Mouse (Mus musculus) C2C12 (cell line): ENCODE data around the gene Cacna1a. TPM values are rescaled to one million over a fixed set of nuclear protein-coding genes. Genes with fewer than 3 reads are reported as not detected.

Source experiments
- H3K27me3 ChIP-seq: one replicate; pipeline ENCODE4 v1.6.1; 2011; ENCODE audit not compliant: control insufficient read depth, insufficient read depth, insufficient read length
- H3K36me3 ChIP-seq: one replicate; pipeline ENCODE4 v1.6.1; 2011; ENCODE audit not compliant: control insufficient read depth, insufficient read depth
- H3K4me3 ChIP-seq: one replicate; pipeline ENCODE4 v1.5.1; 2011; ENCODE audit warnings: mild to moderate bottlenecking, control low read depth; ENCODE audit not compliant: poor library complexity, insufficient read depth, severe bottlenecking
- H3K79me2 ChIP-seq: one replicate; pipeline ENCODE4 v1.6.1; 2011; ENCODE audit not compliant: control insufficient read depth, insufficient read depth
- H3K79me3 ChIP-seq: one replicate; pipeline ENCODE4 v1.6.1; 2011; ENCODE audit warnings: low read depth, control low read depth
- H3ac ChIP-seq: one replicate; pipeline ENCODE3; 2011; ENCODE audit warnings: low read depth; ENCODE audit not compliant: control insufficient read depth, insufficient read length
- CEBPB ChIP-seq: IDR thresholded peaks from one replicate; pipeline ENCODE4 v1.6.1; 2011; ENCODE audit warnings: low read depth, mild to moderate bottlenecking, control low read depth, moderate library complexity
- CTCF ChIP-seq: IDR thresholded peaks from one replicate; pipeline ENCODE4 v1.5.1; 2011; ENCODE audit not compliant: control insufficient read depth, insufficient read depth, insufficient read length
- FOSL1 ChIP-seq: IDR thresholded peaks from one replicate; pipeline ENCODE4 v1.8.0; 2011; ENCODE audit warnings: mild to moderate bottlenecking, low read length; ENCODE audit not compliant: poor library complexity, insufficient read depth, severe bottlenecking
- MAX ChIP-seq: IDR thresholded peaks from one replicate; pipeline ENCODE4 v1.6.1; 2011; ENCODE audit warnings: mild to moderate bottlenecking, control low read depth
- MYOD1 ChIP-seq: IDR thresholded peaks from one replicate; pipeline ENCODE4 v1.6.1; 2011; ENCODE audit warnings: low read depth; ENCODE audit not compliant: control insufficient read depth, insufficient read length
- MYOG ChIP-seq: IDR thresholded peaks from one replicate; pipeline ENCODE4 v1.6.1; 2011; ENCODE audit not compliant: control insufficient read depth, insufficient read length; ENCODE audit errors: extremely low read depth
- USF1 ChIP-seq: IDR thresholded peaks from one replicate; pipeline ENCODE4 v1.6.1; 2011; ENCODE audit warnings: low read depth, mild to moderate bottlenecking, control low read depth, moderate library complexity
- polyA plus RNA-seq: library from polyadenylated mRNA; unstranded; fragments of >200 nt; fragmentation: generic; extraction: Trizol; gene quantifications from one replicate; pipeline ENCODE4 v1.2.1, GENCODE M21; 2012; ENCODE audit warnings: missing spikeins

Gene Cacna1a
- polyA plus RNA-seq, 1 experiment: 3.1 TPM

- Histone ChIP-seq H3K4me3 (no peak overlapping the region), H3K36me3 (no peaks in the 10 kb centered on the region), H3ac (no peak overlapping the region), H3K79me3 (no peaks in the 10 kb centered on the region), H3K27me3 (peaks cover 41% of the 10 kb centered on the region), H3K79me2 (no peaks in the 10 kb centered on the region)
- no peak for TF ChIP-seq MYOG
- TF ChIP-seq FOSL1: no peak
- no peak for TF ChIP-seq CTCF
- no peak for TF ChIP-seq USF1
- TF ChIP-seq MAX: no peak
- no peak for TF ChIP-seq CEBPB
- no peak for TF ChIP-seq MYOD1
Observed at GRCm38 (mm10) chr8:84557936-84558335, 169.7 kb downstream of the Cacna1a start.

- no peaks in the 10 kb centered on the region for H3K79me3 ChIP-seq
- no peak overlapping the region for H3ac ChIP-seq
- no peaks in the 10 kb centered on the region for H3K36me3 ChIP-seq
- no peaks in the 10 kb centered on the region for H3K79me2 ChIP-seq
- no peak overlapping the region for H3K4me3 ChIP-seq
- H3K27me3 ChIP-seq: peaks cover 44% of the 10 kb centered on the region
- no peak for TF ChIP-seq MYOD1
- no peak for TF ChIP-seq CTCF
- no peak for TF ChIP-seq USF1
- no peak for TF ChIP-seq FOSL1
- TF ChIP-seq MYOG: no peak
Observed at GRCm38 (mm10) chr8:84559121-84559604, 170.9 kb downstream of the Cacna1a start.

- TF ChIP-seq CTCF (no peak), MYOG (no peak), MYOD1 (no peak)
- no peaks in the 10 kb centered on the region for H3K36me3 ChIP-seq
- H3K79me3 ChIP-seq: no peaks in the 10 kb centered on the region
- no peak overlapping the region for H3K4me3 ChIP-seq
- H3ac ChIP-seq: no peak overlapping the region
- H3K79me2 ChIP-seq: no peaks in the 10 kb centered on the region
- H3K27me3 ChIP-seq: peaks cover 46% of the 10 kb centered on the region
Observed at GRCm38 (mm10) chr8:84561698-84562097, 173.5 kb downstream of the Cacna1a start.

- H3K27me3 ChIP-seq: peaks cover 42% of the 10 kb centered on the region
- TF ChIP-seq FOSL1: no peak
- no peak for TF ChIP-seq CEBPB
- no peak for TF ChIP-seq MAX
- TF ChIP-seq USF1: no peak
- TF ChIP-seq MYOG: no peak
- H3K79me3 ChIP-seq: no peaks in the 10 kb centered on the region
- H3K36me3 ChIP-seq: no peaks in the 10 kb centered on the region
- H3K4me3 ChIP-seq: no peak overlapping the region
- H3ac ChIP-seq: no peak overlapping the region
- H3K79me2 ChIP-seq: no peaks in the 10 kb centered on the region
Observed at GRCm38 (mm10) chr8:84564042-84564441, 175.8 kb downstream of the Cacna1a start.

- no peaks in the 10 kb centered on the region for H3K79me2 ChIP-seq
- H3K27me3 ChIP-seq: peaks cover 42% of the 10 kb centered on the region
- no peaks in the 10 kb centered on the region for H3K79me3 ChIP-seq
- H3K36me3 ChIP-seq: no peaks in the 10 kb centered on the region
- no peak overlapping the region for H3ac ChIP-seq
- TF ChIP-seq MYOD1 (no peak), MYOG (no peak), FOSL1 (no peak), USF1 (no peak), CEBPB (no peak), MAX (no peak), CTCF (no peak)
- H3K4me3 ChIP-seq: no peak overlapping the region
Observed at GRCm38 (mm10) chr8:84565577-84566360, 177.5 kb downstream of the Cacna1a start.

- Histone ChIP-seq H3ac (no peak overlapping the region), H3K79me2 (no peaks in the 10 kb centered on the region), H3K4me3 (no peak overlapping the region), H3K27me3 (peaks cover 42% of the 10 kb centered on the region), H3K36me3 (no peaks in the 10 kb centered on the region), H3K79me3 (no peaks in the 10 kb centered on the region)
- TF ChIP-seq MYOD1 (no peak), USF1 (no peak), CEBPB (no peak)
Observed at GRCm38 (mm10) chr8:84566816-84567413, 178.7 kb downstream of the Cacna1a start.
